Mouse (Mus musculus) spleen, adult 2 months (tissue): Measurements from ENCODE around the gene Olfr204.

Source experiments
- CTCF ChIP-seq: fragments of 200-500 bp; IDR thresholded peaks from 2 replicates; pipeline ENCODE4 v1.5.1; 2011; ENCODE audit warnings: mild to moderate bottlenecking, inconsistent platforms; ENCODE audit not compliant: insufficient read depth, insufficient read length, insufficient replicate concordance; ENCODE audit errors: extremely low read depth
- POLR2A ChIP-seq: fragments of 200-500 bp; IDR thresholded peaks from 2 replicates; pipeline ENCODE4 v1.6.1; 2011; ENCODE audit warnings: low read depth, low read length, inconsistent platforms

DNA sequence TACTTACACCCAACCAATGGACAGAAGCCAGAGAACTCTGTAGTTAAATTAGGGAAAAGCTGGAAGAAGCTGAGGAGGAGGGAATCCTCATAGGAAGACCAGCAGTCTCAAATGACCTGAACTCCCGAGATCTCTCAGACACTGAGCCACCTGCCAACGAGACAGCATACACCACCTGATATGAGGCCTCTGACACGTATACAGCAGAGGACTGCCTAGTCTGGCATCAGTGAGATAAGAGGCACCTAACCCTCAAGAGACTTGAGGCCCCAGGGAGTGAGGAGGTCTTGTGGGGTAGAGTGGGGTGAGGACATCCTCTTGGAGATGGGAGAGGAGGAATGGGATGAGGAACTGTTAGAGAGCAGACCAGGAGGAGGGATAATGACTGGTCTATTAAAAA is 37.5 kb downstream of the Olfr204 start:
- no peak for TF ChIP-seq CTCF
- no peak for TF ChIP-seq POLR2A
